Mouse (Mus musculus): ENCODE results near the gene Efcab12. TPM values are rescaled to one million over a fixed set of nuclear protein-coding genes. Genes with fewer than 3 reads are reported as not detected.
"Not testable (repeated sequence)": the region's sequence is repeated elsewhere in the genome, so short reads cannot be mapped to it uniquely, and the experiment has no call there.

Efcab12 gene
- 0.56 and 0.74 TPM in 2 replicates for polyA plus RNA-seq (2012; rRNA removed)

DNA sequence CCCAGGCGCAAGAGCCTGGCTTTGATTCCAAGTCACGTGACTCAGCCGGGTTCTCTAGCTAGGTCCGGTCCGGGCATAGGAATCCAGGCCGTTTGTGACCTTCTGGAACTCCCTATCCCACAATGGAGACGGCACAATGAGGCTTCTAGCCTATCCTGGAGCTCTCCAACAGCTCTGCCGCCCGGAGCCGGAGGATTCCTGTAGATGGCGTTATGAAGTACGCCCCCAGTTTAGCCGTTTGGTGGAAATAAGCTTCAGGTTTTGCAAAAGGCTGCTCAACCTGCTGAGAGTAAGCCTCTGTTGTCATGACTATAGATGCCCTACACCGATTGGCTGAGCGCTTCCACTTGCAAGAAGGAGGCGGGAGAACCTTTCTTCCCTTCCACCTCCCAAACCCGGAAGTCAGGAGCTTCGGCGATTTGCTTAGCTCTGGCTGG, at the start of gene Efcab12:
TSS of gene Efcab12 (minus strand) at position 252 of the 437 bp plus-strand sequence.
- no peak for DNase-seq (ENCODE audit: low spot score)

DNA sequence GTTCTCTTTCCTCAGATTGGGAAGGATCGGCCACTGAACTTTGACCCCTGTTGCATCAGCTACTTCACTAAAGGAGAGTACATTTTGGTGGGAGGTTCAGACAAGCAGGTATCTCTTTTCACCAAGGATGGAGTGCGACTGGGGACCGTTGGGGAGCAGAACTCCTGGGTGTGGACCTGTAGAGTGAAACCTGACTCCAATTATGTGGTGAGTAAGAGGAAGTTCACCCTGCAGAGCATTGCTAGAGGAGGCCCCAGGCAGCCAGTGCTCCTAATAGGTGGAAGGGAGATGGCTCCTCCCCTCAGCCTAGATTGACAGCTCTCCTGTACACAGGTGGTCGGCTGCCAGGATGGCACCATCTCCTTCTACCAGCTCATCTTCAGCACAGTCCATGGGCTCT, 48.7 kb upstream of the Efcab12 start:
- no peak for DNase-seq (ENCODE audit: low spot score)

DNA sequence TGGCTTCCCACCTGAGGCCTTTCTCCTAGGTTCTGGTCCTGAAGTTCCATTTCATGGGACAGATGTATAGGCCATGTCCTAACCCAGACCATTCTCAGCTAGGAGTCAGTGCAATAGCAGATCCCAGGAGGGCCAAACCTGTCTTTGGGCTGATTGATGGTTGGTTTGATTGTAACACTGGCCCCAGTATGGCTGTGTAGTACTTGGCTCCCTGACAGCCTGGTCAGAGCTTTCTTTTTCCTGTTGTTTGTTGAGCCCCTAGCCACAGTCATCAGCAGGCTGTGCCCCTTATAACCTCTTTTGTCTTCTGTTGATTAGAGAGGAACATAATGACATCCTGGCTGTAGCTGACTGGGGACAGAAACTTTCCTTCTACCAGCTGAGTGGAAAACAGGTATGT, 45.8 kb upstream of the Efcab12 start:
- no peak for DNase-seq (ENCODE audit: low spot score)

DNA sequence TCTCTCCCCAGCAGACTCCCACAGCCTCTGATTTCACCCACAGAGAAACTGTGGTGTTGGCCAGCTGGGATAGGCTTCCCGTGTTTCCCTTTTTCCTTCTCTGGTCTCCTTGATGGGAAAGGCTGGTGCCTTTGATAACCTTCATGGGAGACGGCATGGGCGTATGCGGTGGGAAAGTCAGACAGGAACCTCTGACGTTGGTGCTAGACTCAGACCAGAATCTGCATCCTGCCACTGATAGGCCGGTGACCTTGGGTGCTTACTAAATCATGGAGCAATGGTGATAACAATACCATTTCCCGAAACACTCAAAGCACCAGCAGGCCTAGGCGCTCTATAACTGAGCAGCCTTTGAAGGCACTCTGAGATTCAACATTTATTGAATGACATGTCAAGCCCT, 42.5 kb upstream of the Efcab12 start:
- DNase-seq (ENCODE audit: low spot score): no peak

DNA sequence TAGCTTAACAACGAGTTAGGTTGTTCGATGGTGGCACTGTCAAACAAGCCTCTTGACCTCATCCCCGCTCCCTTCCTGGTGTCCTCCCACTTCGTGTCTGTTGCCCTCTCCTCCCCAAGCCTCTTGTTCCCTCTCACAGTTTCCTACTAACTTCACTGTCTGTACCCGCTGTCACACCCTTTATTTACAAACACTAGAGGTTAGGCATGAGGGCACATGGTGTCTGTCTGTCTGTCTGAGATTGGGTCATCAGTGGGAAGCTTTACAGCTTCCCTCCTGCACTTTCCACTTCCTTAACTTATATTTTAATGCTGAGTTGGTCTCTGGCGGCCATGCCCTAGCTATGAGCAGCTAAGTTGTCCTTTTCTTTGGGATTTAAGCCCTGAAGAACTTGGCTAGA, 41.5 kb upstream of the Efcab12 start:
- DNase-seq (ENCODE audit: low spot score): no peak

DNA sequence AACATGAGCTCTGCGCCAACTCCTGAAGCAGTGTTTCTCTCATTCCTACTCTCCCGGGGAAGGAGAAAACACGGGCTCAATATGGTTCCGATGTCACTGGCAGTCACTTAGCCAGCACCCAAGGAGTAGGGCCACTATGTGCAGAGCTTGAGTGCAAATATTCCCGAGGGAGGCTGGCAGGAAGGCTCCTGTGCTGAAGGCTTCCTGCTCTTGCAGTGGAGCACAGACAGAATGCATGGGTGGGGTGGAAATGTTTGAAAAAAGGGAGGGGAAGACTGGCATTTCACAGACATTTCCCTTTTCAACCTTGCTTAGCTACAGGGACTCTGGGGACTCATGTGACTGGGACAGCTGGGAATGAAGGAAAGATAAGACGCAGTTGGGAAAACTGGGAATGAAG, 40.5 kb upstream of the Efcab12 start:
- DNase-seq (ENCODE audit: low spot score): no peak

DNA sequence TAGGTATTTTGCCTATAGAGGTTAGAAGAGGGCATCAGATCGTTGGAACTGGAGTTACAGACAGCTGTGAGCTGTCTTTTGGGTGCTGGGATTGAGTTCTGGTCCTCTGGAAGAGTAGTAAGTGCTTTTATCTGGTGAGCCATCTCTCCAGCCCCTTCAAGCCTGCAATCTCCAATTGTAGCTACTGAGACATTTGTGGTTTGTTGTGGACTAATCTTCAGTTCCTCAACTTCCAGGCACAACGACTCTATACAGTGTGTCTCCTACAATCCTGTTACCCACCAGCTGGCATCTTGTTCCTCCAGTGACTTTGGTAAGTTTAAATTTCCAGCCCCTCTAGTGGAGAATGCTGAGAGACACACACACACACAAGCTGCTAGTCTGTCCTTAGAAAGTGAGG, 39.0 kb upstream of the Efcab12 start:
- no peak for DNase-seq (ENCODE audit: low spot score)

DNA sequence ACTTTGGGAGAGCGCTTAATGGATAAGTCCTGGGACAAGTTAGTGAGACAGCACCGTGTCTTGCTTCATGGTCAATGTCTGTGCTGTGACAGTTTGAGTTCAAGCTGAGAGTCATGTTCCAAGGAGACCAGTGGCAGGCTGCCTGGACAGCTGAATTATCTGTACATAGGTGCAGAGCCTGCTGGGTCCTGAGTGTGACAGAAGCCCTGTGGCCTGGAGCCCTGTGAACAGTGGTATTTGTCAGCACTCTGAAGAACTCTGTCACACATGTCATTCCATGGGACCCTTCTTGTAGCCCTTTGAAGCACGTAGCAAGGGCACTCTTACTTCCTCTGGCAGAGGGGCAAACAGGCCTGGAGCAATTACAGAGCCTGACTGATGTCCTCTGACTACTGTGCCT, 33.1 kb upstream of the Efcab12 start:
- not testable (repeated sequence) for DNase-seq (ENCODE audit: low spot score)

DNA sequence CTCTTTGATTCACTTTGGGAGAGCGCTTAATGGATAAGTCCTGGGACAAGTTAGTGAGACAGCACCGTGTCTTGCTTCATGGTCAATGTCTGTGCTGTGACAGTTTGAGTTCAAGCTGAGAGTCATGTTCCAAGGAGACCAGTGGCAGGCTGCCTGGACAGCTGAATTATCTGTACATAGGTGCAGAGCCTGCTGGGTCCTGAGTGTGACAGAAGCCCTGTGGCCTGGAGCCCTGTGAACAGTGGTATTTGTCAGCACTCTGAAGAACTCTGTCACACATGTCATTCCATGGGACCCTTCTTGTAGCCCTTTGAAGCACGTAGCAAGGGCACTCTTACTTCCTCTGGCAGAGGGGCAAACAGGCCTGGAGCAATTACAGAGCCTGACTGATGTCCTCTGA, 28.9 kb upstream of the Efcab12 start:
- not testable (repeated sequence) for DNase-seq (ENCODE audit: low spot score)

DNA sequence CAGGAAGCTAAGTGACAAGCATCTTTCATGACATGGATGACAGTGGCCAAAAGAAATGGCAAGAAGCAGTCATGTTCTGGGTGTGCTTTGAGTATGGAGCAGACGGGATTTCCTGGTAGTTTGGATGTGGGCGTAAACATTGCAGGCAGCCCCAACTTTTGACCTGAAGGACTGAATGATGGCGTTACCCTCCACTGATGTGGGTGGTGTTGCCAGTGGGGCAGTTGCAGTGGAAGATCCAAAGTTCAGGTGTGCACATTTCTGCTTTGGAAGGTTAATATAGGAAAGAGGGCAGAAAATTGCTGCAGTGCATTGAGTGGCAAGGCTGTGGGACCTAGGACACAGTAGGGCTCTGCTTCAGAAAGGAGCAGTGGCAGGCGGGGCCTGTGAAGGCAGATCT, 27.0 kb upstream of the Efcab12 start:
- DNase-seq (ENCODE audit: low spot score): no peak

DNA sequence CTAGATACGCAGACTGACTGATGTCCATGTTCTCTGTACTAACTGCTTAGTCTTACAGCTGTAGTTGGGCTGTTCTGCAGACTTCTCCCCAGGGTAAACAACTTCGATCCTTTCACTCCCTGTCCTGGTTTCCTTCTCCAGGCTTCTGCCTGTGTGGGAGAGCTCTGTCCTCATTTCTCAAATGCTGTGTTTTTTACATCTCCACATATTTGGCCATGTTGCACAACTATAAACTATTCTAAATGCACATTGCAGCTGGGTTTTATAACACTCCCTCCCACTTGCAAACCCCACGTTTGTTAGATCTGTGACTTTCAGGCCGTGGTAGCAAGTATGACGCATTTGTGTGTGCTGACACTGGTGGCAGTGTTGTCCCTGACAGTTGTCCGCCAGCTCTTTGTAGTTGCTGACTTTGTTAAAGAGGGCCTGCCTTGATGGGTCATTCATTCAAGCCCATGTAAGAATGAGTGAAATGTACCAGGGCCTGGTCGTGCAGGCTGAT, 25.2 kb upstream of the Efcab12 start:
- no peak for DNase-seq (ENCODE audit: low spot score)

DNA sequence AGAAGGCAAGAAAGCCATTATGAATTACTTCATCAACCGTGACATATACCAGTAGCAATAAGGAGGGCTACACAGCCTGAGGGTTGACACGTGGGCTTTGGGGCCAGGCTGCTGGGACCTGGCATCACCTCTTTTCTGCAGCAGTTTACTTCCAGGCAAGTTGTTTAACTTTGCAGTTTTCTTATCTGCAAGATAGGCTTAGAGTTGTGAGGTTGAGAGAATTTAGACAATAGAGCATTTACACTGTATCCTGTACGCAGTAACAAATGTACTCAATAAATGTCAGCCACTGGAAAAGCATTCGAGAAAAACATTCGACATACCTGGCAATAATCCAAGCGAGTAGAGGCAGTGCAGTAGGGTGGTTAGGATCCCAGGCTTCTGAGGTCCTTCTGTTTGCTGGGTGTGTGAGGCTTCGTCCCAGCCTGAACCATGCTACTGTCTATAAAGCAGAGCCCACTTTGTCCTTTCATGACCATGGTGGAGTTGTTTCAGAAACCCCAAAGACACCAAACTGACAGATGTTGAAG, 21.9 kb upstream of the Efcab12 start:
- no peak for DNase-seq (ENCODE audit: low spot score)

DNA sequence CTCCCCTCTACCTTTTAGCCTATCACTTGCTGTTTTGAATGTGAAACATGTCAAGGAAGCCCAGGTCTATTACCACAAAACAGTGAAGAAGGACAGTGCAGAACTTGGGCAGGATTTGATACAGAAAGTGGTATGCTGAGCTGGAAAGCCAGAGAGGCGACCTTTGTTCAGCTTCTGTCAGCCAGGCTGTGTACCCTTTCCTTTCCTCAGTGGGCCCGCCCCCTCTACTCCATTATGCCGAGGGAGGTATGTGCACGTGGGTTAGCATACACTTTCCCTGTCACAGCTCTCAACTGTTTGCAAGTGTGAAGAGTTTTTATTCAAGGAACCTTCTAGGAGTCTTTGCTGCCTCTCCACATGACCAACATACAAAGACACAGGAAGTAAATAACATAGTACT, 21.0 kb upstream of the Efcab12 start:
- DNase-seq (ENCODE audit: low spot score): no peak

DNA sequence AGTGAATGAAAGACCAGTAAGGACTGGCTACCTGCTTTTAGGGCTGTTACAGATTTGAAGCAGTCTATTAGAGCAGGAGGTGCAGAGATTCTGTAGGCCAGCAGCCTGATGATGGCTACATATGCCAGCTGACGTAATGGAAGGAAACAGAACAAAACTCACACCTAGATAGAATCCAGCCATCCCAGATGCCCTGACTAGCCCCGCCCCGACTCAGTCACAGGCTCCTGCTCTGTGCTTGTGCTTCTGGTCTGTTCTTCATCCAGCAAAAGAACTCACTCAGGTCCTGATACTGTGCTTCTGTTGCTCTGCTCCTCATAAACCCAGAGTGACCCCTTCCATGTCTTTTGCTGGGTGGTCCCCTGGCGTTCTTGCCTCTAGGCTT, 18.1 kb upstream of the Efcab12 start:
- no peak for DNase-seq (ENCODE audit: low spot score)

DNA sequence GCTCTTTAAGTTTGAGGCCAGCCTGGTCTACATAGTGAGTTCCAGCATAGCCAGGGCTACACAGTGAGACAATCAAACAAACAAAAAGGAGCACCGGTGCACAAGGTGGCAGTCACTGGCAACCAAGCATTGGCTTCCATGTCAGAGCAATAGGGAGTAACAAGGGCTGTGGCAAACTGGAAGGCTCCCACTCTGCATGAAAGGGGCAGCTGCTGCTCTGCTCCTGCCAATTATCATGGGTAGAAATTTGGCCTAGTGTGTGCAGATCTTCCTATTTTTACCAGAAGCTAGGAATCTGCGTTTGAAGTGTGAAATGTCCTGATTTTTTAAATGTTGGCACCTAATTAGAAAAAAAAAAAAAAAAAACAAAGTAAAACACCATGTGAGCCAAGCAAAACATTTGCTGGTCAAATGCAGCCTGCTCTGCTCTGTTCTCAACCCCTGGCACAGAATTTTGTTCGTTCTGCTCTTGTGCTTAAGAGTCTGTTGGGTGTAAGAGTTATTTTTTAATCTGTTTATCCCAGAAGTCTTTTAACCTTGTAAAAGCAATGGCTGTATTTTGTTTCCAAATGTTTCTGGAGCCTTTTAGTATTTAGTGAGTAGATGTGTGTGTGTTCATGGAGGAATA, 17.6 kb upstream of the Efcab12 start:
- DNase-seq (ENCODE audit: low spot score): no peak

DNA sequence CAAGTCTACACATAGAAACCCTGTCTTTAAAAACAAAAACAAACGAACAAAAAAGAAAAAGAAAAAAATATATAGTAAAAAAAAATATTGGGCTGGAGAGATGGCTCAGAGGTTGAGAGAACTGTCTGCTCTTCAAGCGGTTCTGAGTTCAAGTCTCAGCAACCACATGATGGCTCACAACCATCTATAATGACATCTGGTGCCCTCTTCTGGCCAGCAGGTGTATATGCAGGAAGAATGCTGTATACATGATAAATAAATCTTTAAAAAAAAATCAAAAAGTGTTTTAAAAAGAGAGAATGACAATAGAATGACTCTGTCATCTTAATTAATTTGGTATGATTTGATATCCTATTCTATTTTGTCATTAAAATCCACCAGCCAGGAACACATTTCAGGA, 16.2 kb upstream of the Efcab12 start:
- no peak for DNase-seq (ENCODE audit: low spot score)

DNA sequence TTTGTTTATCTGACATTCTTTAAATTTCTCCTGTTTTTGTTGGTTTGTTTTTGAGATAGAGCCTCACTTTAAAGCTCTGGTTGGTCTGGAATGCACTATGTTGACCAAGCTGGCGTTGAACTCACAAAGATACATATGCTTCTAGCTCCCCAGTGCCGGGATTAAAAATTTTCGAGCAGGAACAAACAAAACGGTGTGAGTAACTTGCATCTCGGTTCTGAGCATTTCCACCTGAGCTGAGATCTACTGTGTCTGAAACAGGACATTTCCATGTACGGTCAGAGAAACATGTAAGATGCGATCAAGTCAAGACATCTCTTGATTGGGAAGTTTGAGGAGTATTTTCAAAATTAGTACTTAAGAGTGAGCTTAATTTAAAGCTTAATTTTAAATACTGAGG, 15.8 kb upstream of the Efcab12 start:
- DNase-seq (ENCODE audit: low spot score): no peak

DNA sequence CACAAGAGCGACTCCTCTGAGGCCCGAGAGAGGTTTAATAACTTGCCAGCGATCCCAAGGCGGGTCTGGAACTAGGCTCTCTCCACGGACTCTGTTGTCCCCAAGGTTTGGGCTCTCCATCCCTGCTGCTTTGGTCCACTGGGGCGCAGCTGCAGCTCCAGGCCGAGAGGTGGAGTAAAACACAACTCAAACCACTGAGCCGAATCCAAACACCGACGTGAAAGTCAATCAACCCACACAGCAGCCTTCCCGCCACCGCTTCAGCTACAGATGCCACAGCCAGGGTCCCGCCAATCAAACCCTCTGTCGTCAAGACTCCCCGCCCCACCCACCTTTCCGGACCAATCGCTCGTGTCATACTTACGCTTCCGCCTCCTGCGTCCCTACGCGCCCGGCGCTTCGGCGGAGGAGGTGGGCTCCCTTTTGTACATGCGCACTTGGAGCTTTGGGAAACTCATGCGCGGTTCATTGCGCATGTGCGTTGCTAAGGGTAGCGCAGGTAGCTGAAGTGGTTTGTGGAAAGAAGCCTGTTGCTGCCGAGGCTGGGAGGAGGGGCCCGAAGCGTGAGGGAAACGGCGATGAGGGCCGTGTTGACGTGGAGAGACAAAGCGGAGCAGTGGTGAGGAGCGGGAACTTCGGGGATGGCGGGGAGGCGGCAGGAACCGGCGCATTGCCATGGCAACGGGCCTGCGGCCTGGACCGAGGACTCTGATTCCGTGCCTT, 15.0 kb upstream of the Efcab12 start, which contains the start of the genes Mbd4 and Ift122:
TSS of gene Mbd4 (minus strand) at position 281 of the 723 bp plus-strand sequence.
TSS of gene Ift122 (plus strand) at position 380 of the 723 bp plus-strand sequence.
- DNase-seq (ENCODE audit: low spot score): peak; percentile 83

DNA sequence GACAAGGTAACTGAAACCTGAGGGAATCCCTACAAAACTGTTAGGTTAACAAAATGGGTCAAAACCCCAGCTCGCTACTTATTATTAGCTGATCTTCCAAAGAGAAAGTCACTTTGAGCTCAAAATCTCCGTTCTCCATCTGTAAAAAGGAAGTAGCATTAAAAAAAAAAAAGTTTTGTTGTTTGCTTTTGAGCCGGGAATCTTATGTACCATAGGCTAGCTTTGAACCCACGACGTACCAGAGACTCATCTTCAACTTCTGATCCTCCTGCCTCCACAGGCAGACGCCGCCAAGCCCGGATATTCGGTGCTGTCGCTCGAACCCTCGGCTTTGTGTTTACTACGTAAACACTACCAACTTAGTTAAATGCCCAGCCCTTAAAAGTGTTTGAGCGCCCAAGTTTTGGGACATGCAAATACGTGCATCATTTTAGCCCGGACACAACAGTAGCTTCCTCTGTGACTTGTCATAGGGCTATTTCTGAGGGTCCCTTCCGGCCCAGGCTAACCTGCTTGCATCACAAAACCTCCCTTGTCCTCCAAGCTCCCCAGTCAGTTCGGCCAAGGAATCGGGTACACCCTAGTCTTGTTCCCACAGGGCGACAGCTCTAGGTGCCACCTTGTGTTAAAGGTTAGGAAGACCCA, 14.4 kb upstream of the Efcab12 start:
- no peak for DNase-seq (ENCODE audit: low spot score)

DNA sequence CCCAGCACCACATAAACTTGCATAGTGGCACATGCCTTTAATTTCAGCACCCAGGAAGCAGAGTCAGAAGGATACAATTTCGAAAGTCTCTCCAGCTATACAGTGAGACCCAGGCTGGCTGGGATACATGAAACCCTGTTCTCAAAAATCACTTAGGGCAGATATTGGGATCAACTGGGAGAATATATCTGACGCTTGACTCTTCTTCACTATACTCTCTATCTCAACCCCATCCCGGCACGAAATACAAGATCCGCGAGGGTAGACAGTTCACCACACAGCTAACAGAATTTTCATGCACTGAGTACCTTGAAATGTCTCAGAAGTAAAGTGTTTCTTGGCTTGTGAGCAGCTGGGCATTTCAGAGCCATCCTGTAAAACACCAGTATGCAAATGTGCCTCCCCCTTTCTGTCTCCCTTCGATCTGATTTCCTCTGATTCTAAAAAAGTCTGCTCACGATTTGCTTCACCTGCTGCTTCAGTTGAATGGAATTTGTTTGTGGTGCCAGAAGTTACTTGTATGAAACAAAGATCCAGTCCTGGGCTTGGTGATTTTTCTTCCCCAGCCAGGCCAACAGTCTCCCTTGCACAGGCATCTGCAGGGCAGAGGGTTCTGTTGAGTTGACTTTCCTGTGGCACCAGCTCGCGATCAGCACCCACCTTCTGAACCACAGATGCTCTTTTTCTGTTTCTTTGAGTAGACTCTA, 10.5 kb upstream of the Efcab12 start:
- DNase-seq (ENCODE audit: low spot score): no peak

DNA sequence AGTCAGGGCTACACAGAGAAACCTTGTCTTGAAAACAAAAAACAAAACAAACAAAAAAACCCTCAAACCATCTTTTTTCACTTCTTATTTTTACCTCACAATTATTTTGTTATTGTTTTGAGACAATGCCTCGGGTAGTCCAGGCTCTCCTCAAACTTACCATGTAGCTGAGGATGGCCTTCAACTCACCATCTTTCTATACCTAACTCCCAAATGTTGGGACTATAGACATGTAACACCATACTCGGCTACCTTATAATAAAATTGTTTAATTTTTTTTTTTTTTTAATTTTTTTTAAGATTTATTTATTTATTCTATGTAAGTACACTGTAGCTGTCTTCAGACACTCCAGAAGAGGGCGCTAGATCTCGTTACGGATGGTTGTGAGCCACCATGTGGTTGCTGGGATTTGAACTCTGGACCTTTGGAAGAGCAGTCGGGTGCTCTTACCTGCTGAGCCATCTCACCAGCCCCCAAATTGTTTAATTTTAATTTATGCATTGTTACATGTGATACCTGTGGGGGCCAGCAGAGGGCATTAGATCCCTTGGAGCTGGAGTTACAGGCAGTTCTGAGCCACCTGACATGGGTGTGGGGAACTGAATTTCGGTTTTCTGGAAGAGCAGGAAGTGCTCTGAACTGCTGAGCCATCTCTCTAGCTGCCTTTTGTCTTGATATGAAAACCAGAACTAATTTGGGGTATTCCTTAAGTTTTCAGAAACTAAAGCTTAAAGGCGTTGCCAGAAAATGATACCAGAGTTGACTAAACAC, 8.6 kb upstream of the Efcab12 start:
- DNase-seq (ENCODE audit: low spot score): no peak
